Mouse (Mus musculus): Measurements from ENCODE around the gene Lnx1.

DNA sequence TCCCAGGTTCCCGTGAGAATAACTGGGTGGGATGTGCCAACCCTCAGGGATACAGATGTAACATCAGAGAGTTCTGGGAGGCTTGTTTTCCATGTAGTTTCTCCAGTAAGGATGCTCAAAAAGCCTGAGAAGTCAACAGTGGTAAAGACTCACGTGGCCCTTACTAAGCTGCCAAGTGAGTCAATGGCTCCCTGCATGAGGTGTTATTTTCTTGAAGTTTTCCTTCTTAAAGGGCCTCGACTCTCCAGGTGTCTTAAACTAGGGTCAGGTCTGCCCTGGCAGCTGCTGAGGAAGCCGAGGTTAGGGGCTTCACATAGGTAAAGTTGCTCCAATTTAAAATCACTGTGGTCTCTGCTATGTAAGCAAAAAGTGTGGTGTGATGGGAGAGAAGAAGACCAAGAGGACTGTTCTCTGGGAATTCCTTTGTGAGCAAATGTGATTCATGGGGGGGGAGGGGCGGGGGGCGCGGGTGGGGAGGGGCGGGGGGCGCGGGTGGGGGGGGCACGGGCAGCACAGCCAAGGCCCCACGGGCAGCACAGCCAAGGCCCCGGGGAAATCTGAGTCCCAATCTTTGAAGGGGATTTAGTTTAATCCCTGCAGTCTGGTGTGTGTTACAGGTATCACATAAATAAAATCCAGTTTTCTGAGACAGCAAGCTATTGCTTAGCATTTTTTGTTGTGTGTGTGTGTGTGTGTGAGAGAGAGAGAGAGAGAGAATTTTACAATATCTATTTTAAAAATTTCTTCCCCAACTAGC, 84.7 kb downstream of the Lnx1 start:
- no peak for TF ChIP-seq CTCF (IDR thresholded peaks at IDR 0.05; ENCODE audit: low read depth)
- no peak for TF ChIP-seq EP300 (IDR thresholded peaks at IDR 0.05; ENCODE audit: low read depth)
